Mouse (Mus musculus): ENCODE measurements around the gene Zscan5b. TPM values are rescaled to one million over a fixed set of nuclear protein-coding genes. Genes with fewer than 3 reads are reported as not detected.
A peak's percentile ranks its signal among the peaks of the same experiment; 100 is the strongest.
"Not testable (repeated sequence)": the region's sequence is repeated elsewhere in the genome, so short reads cannot be mapped to it uniquely, and the experiment has no call there.

The Zscan5b gene
- total RNA-seq (2022) = not detected

DNA sequence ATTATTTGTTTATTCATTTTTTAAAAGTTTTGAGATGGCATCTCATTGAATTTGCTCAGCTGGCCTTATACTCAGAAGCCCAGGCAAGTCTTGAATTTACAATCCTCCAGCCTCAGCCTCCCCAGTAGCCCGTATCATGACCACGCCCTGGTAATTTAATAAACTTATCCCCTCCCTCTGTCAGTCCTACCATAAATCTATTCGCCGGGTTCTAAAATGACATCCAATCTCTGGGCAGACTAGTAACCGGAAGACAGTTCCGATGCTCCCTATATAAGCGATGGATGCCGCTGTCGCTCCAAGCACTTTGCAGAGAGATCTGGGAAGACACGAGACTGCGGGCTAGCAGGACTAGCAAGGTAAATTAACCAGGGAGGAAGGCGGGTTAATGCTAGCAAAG, at the start of gene Zscan5b:
TSS of gene Zscan5b (plus strand) at position 301 of the 400 bp plus-strand sequence.
- DNase-seq (ENCODE audit: low spot score) = no peak

DNA sequence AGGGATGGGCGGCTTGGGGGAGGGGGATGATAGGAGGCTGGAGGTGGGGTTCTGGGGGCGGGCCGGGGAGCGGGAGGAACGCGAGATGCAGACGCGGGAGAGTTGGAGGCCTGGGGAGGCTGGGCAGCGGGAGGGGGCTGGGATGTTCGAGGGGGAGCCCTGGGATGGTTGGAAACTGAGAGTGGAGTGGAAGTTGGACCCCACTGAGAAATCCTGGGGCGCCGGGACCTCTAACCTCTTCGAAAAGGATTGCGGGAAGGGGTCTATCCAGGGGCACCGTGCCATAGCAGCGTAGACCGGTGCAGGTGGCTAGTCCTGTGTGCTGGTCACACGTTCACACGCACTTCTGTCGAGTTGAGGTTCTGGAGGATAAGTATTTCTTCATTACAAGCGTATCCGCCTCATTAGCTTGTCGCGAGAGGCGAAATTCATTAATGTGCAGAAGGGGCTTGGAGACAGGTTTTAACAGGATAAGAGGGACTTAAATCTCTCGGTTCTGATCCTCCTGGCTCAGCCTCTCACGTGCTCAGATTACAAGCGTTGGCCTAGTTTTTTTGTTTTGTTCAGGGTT, 49.3 kb upstream of the Zscan5b start:
- no peak for DNase-seq (ENCODE audit: low spot score)

DNA sequence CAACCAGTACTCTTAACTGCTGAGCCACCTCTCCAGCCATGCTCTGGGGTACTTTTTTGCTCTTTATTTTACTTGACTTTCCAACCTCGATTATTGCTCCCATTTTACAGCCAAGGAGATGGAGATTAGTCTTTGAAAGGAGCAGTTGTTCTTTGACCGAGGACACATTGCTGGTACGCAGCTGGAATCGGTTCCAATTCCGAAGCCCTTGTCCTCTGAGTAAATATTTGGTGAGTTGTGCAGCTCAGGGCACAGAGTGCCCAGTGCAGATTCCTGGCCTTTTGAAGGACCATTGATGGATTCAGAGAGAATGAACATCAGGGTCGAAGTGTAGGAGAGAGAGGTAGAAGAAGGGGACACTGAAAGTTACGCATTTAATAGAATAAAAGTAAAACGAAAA, 48.2 kb upstream of the Zscan5b start:
- DNase-seq (ENCODE audit: low spot score) = no peak

DNA sequence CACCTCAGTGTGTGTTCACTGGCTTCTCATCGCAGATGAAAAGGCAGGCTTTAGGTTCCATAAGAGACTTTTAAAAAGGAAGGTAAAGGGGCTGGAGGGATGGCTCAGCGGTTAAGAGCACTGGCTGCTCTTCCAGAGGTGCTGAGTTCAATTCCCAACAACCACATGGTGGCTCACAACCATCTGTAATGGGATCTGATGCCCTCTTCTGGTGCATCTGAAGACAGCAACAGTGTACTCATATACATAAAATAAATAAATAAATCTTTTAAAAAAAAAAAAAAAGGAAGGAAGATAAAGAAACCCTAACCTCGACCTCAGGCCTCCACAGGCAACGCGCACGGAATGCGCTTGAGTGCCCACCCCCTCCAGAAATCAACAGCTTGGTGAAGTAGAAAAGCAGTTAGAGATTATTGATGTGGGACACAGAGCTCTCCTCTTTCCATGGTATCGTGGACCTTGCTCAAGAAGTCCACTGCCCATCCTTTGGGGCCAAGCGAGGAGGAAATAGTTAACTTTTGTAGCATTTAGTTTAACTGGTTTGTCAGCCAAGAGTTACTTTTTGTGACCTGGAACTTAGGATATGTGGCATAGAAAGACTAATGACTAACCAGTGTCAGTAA, 47.6 kb upstream of the Zscan5b start:
- not testable (repeated sequence) for DNase-seq (ENCODE audit: low spot score)

DNA sequence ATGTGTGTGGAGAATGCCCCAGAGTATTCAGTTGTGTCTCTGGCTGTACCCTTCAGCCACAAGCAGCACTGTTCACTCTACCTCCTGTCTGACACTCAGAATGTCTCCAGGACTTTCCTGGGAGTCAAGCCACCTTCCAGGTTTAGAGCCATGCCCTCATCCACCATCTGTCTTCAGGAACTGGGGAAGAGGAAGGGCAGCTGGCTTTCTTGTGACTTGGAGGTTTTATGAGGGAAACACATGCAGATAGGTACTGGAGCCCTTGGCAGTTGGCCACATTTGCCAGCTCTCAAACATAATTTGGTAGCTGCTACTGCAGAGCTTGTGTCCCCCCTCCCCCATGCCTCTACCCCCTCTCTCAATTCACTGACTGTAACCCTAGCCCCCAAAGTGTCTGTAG, 43.1 kb upstream of the Zscan5b start:
- DNase-seq (ENCODE audit: low spot score) = no peak

DNA sequence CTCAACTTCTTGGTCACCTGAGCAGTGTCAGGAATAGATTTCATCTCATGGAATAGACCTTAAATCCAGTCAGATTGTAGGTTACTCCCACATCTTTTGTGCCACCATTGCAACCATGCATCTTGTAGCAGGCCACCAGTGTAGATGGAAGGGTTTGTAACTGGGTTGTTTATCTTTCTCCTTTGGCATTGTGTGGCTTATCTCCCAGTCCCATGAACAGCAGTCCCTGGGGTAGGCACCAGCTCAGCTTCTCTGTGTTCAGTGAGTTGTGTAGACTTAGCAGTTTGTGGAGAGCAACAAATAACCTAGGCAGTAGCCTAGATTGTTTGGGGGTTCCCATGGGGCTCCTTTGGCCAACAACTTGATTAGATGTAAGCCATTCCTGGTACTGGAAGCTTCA, 39.2 kb upstream of the Zscan5b start:
- DNase-seq (ENCODE audit: low spot score) = no peak

DNA sequence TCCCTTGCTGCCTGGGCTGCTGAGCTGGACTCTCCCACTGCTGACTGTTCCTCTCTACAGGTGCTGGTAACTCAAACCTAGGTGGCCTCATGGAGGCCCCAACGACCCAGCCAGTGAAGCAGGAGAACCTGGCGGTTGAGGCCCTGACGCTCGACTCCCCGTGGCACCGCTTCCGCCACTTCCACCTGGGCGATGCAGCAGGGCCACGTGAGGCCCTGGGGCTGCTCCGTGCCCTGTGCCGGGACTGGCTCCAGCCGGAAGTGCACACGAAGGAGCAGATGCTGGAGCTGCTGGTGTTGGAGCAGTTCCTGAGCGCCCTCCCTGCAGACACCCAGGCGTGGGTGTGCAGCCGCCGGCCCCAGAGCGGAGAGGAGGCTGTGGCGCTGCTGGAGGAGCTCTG, 38.3 kb upstream of the Zscan5b start:
- DNase-seq (ENCODE audit: low spot score) = no peak

DNA sequence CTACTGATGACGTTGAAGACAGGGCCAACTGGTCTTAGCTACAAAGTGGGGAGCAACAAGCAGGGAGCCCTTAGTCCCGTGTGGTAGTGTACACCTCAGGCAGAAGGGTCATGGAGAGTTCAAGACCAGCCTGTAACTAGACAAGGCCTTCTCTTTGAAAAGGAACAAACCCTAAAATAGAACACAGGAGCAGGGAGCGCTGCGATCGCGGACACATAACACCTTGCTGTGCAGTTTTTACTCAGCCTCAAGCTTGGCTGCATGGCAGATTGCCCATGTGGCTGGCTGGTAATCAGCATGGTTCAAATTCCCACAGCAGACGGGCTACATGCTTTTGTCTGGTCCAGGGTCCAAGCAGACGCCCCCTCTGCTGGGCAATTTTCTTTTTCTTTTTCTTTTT, 37.6 kb upstream of the Zscan5b start:
- DNase-seq (ENCODE audit: low spot score) = no peak

DNA sequence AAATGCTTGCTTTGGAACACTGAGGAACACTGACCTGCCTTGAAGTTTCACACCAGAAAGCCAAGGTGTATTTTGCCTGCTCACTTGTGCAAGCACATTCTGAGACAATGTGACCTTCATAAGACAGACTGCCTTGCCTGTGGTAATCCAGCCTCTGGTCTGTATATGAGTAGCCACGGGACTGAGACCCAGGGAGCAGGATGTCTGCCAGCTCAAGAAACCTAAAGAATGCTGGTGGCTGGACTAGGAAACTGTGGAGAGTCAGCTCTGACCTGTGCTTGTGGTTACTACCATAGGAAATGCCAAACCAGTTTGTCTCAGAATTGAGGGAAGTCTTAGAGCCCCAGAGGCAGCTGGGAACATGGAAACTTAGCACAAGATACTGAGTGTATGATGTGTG, 36.7 kb upstream of the Zscan5b start:
- DNase-seq (ENCODE audit: low spot score) = no peak

DNA sequence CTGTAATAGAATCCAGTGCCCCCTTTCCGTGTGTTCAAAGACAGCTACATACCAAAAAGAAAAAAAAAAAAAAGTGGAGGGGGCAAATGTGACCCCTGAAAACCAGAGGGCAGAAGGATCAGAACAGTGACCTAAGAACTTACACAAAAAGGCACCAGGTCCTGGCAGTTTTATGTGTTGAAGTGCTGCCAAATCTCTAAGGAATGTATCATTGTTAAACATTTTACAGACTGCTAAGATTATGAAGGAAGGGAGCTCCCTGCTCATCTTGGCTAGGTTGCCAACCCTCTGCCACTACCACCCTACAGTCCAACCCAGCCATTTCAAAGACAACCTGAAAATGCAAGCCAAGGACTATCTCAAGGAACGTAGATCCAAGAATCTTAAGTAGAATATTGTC, 35.9 kb upstream of the Zscan5b start:
- DNase-seq (ENCODE audit: low spot score) = no peak

DNA sequence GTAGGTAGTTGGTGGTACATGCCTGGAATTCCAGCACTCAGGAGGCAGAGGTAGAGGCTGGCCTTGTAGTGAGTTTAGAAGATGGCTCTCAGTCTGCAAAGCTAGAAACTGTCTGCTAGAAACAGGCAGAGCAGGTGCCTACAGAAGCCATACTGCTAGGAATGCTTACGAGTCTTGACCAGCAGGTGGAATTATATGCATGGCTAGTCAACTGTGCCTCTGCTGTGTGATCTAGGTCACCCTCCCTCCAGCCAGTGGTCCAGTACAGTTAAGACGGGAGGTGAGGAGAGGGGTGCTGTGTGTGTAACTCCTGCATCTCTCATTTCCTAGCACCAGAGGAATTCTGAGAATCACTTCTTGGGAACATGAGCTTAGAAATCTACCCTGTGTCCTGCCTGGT, 35.3 kb upstream of the Zscan5b start:
- no peak for DNase-seq (ENCODE audit: low spot score)

DNA sequence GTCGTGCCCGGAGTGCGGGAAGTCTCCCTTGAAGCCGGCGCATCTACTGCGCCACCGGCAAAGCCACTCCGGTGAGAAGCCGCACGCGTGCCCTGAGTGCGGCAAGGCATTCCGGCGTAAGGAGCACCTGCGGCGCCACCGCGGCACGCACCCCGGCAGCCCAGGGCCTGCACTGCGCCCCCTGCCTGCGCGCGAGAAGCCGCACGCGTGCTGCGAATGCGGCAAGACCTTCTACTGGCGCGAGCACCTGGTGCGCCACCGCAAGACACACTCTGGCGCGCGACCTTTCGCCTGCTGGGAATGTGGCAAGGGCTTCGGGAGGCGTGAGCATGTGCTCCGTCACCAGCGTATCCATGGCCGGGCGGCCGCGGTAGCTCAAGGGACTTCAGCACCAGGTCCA, 32.5 kb upstream of the Zscan5b start:
- DNase-seq (ENCODE audit: low spot score) = no peak

DNA sequence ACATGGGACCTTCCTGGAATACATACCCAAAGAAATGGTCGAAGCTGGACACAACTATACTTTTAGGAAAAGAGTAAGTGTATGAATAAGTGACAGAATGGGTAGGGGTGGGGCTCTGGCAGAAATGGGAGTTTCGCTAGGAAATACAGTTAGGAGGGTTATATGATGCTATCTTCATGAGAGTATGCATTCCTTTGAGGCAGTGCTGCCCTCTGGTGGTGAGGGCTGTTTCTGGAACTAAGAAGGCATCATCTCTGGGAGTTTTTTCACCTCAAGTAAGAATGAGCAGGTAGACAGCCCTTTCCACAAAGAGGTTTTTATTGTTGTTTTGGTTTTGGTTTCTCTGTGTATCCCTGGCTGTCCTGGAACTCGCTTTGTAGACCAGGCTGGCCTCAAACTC, 30.7 kb upstream of the Zscan5b start:
- DNase-seq (ENCODE audit: low spot score) = peak; percentile 69

DNA sequence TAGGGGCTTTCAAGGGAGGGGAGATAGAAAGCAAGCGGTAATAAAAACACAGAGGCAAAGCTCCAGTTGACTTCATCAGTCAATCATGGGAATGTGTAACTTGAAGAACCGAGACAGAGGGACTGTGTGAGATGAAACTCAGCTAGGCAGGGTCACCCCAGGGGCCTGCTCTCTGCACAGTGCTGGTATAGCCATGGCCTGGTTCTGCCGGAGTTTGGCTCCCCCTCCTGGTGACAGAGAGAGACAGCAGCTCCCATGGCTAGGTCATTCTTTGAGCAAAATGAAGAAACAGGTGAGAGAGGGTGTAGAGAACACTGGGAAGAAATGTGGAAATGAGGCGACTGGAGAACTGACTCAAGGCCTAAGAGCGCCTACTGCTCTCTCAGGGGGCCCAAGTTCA, 27.9 kb upstream of the Zscan5b start:
- DNase-seq (ENCODE audit: low spot score) = peak; percentile 44

DNA sequence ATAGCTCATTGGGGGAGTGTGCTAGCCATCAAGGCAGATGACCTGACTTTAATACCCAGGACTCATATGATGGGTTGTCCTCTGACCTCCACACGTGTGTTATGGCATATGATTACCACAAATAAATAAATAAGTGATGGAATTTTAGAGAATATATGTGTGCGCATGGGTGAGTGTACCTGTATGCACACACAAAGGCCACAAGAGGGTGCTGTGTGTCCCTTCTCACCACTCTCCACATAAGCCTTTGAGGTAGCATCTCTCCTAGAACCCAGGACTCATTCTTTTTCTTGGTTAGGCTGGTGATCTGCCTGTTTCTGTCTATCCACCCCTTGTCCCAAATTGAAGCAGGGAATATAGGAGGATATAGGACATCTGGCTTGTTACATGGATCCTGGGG, 26.3 kb upstream of the Zscan5b start:
- DNase-seq (ENCODE audit: low spot score) = no peak

DNA sequence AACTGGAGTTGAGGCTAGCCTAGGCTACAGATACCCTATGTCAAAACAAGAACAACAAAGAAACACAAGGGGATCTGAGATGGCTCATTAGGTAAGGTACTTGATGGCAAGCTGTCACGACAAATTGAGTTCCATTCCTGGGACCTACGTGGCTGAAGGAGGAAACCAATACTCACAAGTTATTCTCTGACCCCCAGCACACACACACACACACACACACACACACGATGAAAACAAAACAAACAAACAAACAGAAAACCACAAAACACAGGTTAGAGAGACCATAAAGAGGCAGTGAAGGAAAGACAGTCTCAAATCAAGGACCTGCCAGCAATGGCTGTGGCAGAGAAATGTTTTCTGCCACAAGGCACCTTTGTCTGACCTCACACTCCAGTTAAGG, 25.3 kb upstream of the Zscan5b start, which contains the start of gene Galp:
TSS of gene Galp (plus strand) at position 301 of the 400 bp plus-strand sequence.
- no peak for DNase-seq (ENCODE audit: low spot score)

DNA sequence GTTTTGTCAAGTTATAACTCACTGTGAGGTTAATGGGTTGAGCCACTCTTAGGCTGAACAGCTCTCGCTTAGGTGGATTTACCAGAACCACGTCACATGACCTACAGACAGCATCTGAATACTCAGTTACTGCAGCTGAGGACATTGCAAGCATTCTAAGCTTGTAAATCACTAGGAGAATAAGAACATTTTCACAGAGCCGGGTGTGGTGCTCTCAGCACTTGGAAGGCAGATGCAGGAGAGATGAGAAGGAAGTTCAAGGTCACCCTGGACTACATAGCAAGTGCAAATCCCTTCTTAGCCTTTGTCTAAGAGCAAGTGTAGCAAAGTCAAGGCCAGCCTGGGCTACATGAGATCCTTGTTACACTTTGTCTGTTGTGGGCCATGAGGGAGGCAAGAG, 17.9 kb upstream of the Zscan5b start:
- DNase-seq (ENCODE audit: low spot score) = no peak

DNA sequence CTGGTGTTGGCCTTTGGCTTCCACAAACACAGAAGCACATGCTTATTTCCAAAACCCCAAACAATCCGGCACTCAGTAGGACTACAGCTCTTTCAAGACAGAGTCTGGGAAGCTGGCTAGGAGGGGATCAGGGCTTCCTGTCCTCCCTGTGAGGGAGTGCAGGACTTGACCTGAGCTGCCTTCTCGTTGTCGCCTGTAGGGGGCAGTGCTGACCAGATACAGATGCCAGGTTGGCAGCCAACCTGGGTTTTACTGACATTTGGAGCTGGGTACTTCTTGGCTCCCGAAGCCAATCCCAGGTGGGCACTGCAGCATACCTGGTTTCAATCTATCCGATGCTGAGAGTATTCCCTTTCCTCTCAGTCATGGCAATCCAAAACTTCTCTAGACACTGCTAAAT, 8.9 kb upstream of the Zscan5b start:
- no peak for DNase-seq (ENCODE audit: low spot score)

DNA sequence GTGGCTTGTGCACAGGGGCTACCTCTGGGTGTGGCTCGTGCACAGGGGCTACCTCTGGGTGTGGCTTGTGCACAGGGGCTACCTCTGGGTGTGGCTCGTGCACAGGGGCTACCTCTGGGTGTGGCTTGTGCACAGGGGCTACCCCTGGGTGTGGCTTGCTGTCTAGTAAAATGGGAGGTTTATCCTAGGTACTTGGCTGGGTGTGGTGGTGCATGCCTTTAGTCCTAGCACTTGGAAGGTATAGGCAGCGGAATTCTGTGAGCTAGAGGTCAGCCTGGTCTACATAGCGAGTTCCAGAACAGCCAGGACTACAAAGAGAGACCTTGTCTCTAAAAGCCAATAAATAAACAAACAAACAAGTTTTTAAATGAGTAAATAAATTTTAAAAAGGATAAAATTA, 7.4 kb upstream of the Zscan5b start:
- not testable (repeated sequence) for DNase-seq (ENCODE audit: low spot score)

DNA sequence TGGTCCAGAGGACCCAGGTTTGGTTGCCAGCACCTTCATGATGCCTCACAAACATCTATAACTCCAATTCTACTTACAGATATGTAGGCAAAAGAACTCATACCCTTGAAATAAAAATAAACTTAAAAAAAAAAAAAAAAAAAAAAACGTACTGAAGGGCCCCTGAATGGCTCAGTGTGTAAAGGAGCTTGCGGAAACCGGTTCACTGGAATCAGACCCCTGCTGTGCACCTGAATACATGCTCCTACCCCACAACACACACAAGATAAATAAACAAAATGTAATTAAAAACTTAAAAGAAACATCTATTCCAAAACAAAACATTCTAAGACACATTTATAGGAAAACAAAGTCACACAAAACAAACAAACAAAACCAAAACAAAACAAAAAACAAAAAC, 1.9 kb upstream of the Zscan5b start:
- no peak for DNase-seq (ENCODE audit: low spot score)

DNA sequence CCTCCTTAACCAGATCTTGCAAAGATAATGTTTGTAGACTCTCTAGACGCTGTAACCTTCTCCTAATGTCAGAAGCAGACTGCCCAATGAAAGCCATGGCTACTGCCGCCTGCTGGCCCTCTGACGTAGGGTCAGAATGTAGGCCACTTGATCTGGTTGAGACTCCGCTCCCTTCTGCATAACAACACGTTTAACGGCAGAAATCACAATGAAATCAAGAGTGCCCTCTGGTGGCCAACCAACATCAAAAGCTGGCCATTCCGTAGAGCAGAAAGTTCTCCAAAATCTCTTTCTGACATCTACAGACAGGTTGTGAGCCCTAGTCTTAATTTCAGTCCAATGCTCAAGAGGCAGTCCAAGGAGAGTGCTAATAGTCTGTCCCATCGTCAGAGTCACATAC, 6.4 kb downstream of the Zscan5b start:
- not testable (repeated sequence) for DNase-seq (ENCODE audit: low spot score)

DNA sequence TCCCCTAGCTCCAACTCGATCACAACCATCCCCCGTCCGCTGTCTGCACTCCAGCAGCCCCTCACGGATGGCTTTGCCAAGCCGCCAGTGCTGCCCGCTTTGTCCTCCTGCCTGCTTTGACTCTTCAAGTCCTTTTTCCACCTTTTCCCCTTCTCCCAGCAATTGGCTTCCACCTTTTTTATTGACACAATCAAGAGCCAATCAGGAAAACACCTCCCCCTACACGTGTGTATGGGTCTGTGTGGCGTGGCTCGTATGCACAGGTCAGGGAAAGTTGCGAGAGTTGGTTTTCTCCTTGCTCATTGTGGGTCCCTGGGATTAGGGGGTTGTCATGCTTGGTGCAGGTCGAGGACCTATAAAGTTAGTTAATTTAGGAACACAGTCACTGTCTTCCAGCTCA, 17.7 kb downstream of the Zscan5b start:
- no peak for DNase-seq (ENCODE audit: low spot score)

DNA sequence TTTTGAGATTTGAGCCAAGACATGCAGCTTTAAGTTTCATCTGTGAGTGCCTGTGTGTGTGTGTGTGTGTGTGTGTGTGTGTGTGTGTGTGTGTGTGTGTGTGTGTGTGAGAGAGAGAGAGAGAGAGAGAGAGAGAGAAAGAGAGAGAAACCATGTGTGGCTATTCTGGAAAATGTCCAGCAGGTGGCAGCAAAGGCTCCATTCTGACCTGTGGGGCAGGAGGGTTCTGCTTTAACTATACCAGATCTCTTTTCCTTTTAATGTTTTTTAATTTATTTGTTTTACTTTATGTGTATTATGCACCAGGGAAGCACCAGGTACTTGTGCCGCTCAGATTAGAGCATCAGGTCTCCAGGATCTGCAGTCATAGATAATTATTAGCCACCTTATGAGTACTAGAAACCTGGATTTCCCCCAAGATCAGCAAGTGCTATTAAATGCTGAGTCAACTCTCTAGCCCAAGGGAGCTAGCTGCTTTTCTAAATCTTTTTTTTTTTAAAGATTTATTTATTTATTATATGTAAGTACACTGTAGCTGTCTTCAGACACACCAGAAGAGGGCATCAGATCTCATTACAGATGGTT, 18.9 kb downstream of the Zscan5b start:
- peak; percentile 16 for DNase-seq (ENCODE audit: low spot score)

Data from heart, adult 8-10 months (tissue).